Mouse (Mus musculus) R1 (cell line): ENCODE measurements around the gene Tubb1.

Experiments used
- DNase-seq: peaks from one replicate; pipeline ENCODE4 v3.0.0-alpha.2; 2018; ENCODE audit warnings: low read depth, low spot score

The Tubb1 gene

GRCm38 (mm10) chr2:174450353-174450752 is at the start of gene Tubb1:
TSS of gene Tubb1 (plus strand) at chr2:174450695.
- no peak for DNase-seq

GRCm38 (mm10) chr2:174410222-174410621 is 40.3 kb upstream of the Tubb1 start:
- no peak for DNase-seq

- no peak for DNase-seq
Observed at GRCm38 (mm10) chr2:174413127-174413526, 37.4 kb upstream of the Tubb1 start.

DNA sequence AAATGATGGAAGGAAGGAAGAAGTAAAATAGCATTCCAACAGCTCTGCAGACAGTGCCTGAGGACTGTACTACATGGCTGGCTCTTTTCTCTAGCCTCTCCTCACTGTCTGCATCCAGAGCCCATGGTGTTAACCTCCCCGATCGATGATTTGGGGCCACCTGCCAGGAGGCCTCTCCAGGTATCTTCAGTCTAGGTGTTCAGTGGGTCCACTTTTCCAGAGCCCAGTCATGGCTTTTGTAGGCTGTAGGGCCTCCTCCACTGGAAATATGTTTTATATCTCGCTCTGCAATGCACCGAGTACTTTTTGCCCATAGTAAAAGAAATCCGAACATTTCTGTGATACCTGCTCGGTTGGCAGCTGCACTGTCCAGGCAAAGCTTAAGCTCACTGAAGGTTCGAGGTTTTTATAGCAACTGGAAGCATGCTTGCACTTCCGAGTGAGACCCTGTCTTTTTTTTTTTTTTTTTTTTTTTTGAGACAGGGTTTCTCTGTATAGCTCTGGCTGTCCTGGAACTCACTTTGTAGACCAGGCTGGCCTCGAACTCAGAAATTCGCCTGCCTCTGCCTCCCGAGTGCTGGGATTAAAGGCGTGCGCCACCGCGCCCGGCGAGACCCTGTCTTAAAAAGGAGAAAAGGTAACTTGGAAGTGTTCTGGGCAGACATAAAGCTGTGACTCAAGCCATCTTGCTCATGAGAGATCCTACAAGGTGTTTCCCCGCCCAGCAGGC is 35.3 kb upstream of the Tubb1 start:
- DNase-seq = no peak

- peak; percentile 95 for DNase-seq
Observed at GRCm38 (mm10) chr2:174415731-174416310, 34.7 kb upstream of the Tubb1 start, which contains the start of gene Nelfcd. TSS of gene Nelfcd (plus strand) at chr2:174415804.

- no peak for DNase-seq
Observed at GRCm38 (mm10) chr2:174421107-174421506, 29.4 kb upstream of the Tubb1 start.

GRCm38 (mm10) chr2:174424301-174425085 is 26.0 kb upstream of the Tubb1 start:
- no peak for DNase-seq

DNA sequence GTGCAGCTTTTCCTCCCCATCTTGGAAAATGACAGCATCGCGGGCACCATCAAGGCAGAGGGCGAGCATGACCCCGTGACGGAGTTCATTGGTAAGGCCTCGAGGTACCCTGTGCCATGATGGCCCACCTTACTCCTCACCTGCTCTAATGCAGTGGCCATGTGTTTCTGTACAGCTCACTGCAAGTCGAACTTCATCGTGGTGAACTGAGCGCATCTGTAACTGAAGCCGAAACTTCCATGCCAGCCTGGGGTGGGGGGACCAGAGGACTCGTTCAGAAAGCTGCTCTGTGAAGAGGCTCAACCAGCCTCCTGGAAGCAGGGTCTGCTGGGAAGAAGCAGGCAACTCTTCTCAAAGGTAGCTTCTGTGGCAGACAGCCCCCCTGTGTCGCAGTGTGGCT is 23.6 kb upstream of the Tubb1 start:
- no peak for DNase-seq

- DNase-seq = no peak
Observed at GRCm38 (mm10) chr2:174428076-174428835, 22.2 kb upstream of the Tubb1 start.

GRCm38 (mm10) chr2:174428996-174429591 is 21.4 kb upstream of the Tubb1 start:
- no peak for DNase-seq

GRCm38 (mm10) chr2:174434943-174435342 is 15.6 kb upstream of the Tubb1 start:
- no peak for DNase-seq

DNA sequence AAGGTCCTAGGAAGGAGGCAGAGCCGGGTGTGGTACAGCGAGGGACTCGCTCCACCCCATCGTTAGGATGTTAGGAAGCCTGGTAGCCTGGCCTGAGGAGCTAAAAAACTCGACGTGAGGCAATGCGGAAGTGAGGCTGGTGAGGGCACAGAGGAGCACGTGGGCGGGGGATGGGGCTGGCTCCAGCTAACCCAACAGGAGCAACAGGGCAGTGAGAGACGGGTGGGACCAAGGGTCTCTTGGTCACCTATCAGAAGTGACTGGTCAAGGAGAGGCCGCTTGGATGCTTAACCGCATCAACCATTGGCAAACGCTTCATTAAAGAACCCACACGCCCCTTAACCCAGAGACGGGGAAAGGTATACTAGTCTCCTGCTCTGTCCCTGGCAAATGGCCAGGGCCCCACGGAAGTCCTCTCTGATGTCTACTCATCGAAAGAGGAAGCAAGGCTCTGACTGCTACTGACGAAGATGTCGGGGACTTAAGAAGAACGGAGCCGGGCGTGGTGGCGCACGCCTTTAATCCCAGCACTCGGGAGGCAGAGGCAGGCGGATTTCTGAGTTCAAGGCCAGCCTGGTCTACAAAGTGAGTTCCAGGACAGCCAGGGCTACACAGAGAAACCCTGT is 14.3 kb upstream of the Tubb1 start:
- no peak for DNase-seq

GRCm38 (mm10) chr2:174436916-174437696 is 13.4 kb upstream of the Tubb1 start:
- DNase-seq = no peak

DNA sequence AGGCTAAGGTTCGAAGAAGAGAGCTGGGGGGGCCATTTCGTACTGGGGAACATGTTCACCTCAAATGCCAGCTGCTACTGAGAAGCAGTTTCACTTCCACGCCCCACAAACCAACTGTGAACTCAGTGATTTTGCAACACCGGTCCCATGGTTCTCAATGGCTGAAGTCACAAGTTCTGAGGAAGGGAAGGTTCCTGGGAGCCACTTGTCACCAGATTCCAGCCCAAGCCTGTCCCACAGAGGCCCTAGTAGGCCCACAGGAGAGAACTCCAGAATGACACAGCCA is 12.9 kb upstream of the Tubb1 start:
- DNase-seq = no peak

GRCm38 (mm10) chr2:174438181-174438580 is 12.3 kb upstream of the Tubb1 start:
- no peak for DNase-seq

GRCm38 (mm10) chr2:174438737-174439449 is 11.6 kb upstream of the Tubb1 start, which contains the start of gene Ctsz:
TSS of gene Ctsz (minus strand) at chr2:174439039.
- peak; percentile 80 for DNase-seq

DNA sequence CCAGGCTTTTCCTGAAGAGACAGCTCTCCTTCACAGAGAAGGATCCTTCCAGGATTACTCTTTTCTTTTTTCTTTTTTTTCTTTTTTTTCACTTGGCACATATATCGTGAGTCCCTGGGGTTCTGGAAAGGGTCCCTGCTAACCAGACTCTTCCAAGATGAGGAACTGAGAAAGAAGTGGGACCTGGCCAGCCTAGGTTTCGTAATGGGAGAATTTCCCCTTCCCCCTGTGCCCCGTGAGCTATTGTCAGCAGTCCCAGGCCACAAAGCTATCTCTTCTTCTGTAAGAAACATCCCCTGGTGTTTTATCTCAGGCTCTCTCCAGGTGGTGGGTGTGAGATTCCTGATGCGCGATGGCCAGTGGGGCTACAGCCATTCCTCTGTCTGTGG is 11.1 kb upstream of the Tubb1 start:
- no peak for DNase-seq

GRCm38 (mm10) chr2:174439961-174440360 is 10.5 kb upstream of the Tubb1 start:
- no peak for DNase-seq

DNA sequence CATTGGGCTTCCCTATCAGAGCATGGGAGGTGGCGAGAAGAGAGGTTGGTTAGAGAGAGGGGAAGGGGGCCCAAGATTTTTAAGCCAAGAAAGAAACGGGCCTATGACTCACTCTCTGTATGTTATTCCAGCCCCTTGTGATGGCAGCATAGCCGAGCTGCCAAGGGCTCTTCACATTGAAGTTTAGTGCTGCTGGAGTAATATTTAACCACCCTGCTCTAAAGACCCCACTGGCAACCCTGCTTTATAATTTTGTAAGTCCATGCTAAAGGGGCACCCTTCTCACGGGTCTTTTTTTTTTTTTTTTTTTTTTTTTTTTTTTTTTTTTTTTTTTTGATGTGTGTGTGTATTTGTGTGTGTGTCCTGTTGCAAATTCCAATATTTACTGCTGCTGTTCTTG is 8.6 kb upstream of the Tubb1 start:
- no peak for DNase-seq

- no peak for DNase-seq
Observed at GRCm38 (mm10) chr2:174442460-174442859, 8.0 kb upstream of the Tubb1 start.
